Mouse (Mus musculus): ENCODE data around the gene Foxj2. TPM values are rescaled to one million over a fixed set of nuclear protein-coding genes. Genes with fewer than 3 reads are reported as not detected.

The Foxj2 gene
- total RNA-seq (2021), result 10 to 100 TPM; 28.8 to 30.7 TPM
- long read RNA-seq, experiment 1, full-length matches to known transcripts, result 14 of 37 reads
- long read RNA-seq, experiment 1, partial matches to known transcripts, result 22 of 37 reads
- long read RNA-seq, experiment 1, other reads (novel, unspliced or antisense), result 1 of 37 reads
- long read RNA-seq, experiment 2, full-length matches to known transcripts, result 37 of 56 reads
- long read RNA-seq, experiment 2, partial matches to known transcripts, result 19 of 56 reads
- long read RNA-seq, experiment 2, other reads (novel, unspliced or antisense), result 0 of 56 reads

- no peak for TF ChIP-seq CTCF (conservative IDR thresholded peaks at IDR 0.05)
- Histone ChIP-seq H3K4me3 (peak within 1 kb of the TSS; percentile 98), H3K27ac (peak within 1 kb of the TSS; percentile 94)
- DNase-seq (ENCODE audit: low spot score in 2 of 2), result peak; percentile 51 to 71
These were observed at the start of gene Foxj2 for GRCm38 (mm10) chr6:122819306-122820070. TSS of gene Foxj2 (plus strand) at chr6:122819914.

- Histone ChIP-seq H3K4me3 (no peak overlapping the region), H3K27ac (peak overlapping the region; percentile 73; the same call in 1 of the 2 replicates)
- no peak for TF ChIP-seq CTCF (conservative IDR thresholded peaks at IDR 0.05)
- no peak for DNase-seq (ENCODE audit: low spot score in 2 of 2)
These were observed 48.9 kb upstream of the Foxj2 start for GRCm38 (mm10) chr6:122770760-122771315.

- TF ChIP-seq CTCF (conservative IDR thresholded peaks at IDR 0.05), result no peak
- no peak for DNase-seq (ENCODE audit: low spot score in 2 of 2)
- Histone ChIP-seq H3K4me3 (no peak overlapping the region), H3K27ac (no peak overlapping the region)
These were observed 47.0 kb upstream of the Foxj2 start for GRCm38 (mm10) chr6:122772701-122773100.

- peak; percentile 29 for TF ChIP-seq CTCF (conservative IDR thresholded peaks at IDR 0.05)
- no peak overlapping the region for H3K27ac ChIP-seq
- DNase-seq (ENCODE audit: low spot score in 2 of 2), result no peak
- H3K4me3 ChIP-seq, result no peak overlapping the region
These were observed 45.4 kb upstream of the Foxj2 start for GRCm38 (mm10) chr6:122774345-122774744.

- DNase-seq (ENCODE audit: low spot score in 2 of 2), result no peak
- Histone ChIP-seq H3K4me3 (no peak overlapping the region), H3K27ac (no peak overlapping the region)
- no peak for TF ChIP-seq CTCF (conservative IDR thresholded peaks at IDR 0.05)
These were observed 43.7 kb upstream of the Foxj2 start for GRCm38 (mm10) chr6:122776040-122776439.

- Histone ChIP-seq H3K27ac (no peak overlapping the region), H3K4me3 (no peak overlapping the region)
- TF ChIP-seq CTCF (conservative IDR thresholded peaks at IDR 0.05), result no peak
- no peak for DNase-seq (ENCODE audit: low spot score in 2 of 2)
These were observed 39.8 kb upstream of the Foxj2 start for GRCm38 (mm10) chr6:122779916-122780315.

GRCm38 (mm10) chr6:122781167-122781566, 38.5 kb upstream of the Foxj2 start:
- H3K4me3 ChIP-seq, result no peak overlapping the region
- TF ChIP-seq CTCF (conservative IDR thresholded peaks at IDR 0.05), result no peak
- no peak overlapping the region for H3K27ac ChIP-seq
- no peak for DNase-seq (ENCODE audit: low spot score in 2 of 2)

GRCm38 (mm10) chr6:122782164-122782563, 37.5 kb upstream of the Foxj2 start:
- DNase-seq (ENCODE audit: low spot score in 2 of 2), result no peak
- H3K4me3 ChIP-seq, result no peak overlapping the region
- H3K27ac ChIP-seq, result no peak overlapping the region
- no peak for TF ChIP-seq CTCF (conservative IDR thresholded peaks at IDR 0.05)

GRCm38 (mm10) chr6:122784866-122785265, 34.8 kb upstream of the Foxj2 start:
- DNase-seq (ENCODE audit: low spot score in 2 of 2), result no peak
- H3K4me3 ChIP-seq, result no peak overlapping the region
- TF ChIP-seq CTCF (conservative IDR thresholded peaks at IDR 0.05), result peak; percentile 64
- H3K27ac ChIP-seq, result no peak overlapping the region

- Histone ChIP-seq H3K27ac (peak overlapping the region; percentile 87), H3K4me3 (0 out of 2 replicates have a peak overlapping the region, but pooled peaks have one; percentile 20)
- peak; percentile 79 to 84 for DNase-seq (ENCODE audit: low spot score in 2 of 2)
- TF ChIP-seq CTCF (conservative IDR thresholded peaks at IDR 0.05), result peak; percentile 82
These were observed 33.4 kb upstream of the Foxj2 start for GRCm38 (mm10) chr6:122786275-122786674.

- peak in 1 of 2 experiments; percentile 30 for DNase-seq (ENCODE audit: low spot score in 2 of 2)
- no peak for TF ChIP-seq CTCF (conservative IDR thresholded peaks at IDR 0.05)
- Histone ChIP-seq H3K4me3 (no peak overlapping the region), H3K27ac (peak overlapping the region; percentile 77; the same call in 1 of the 2 replicates)
These were observed 24.3 kb upstream of the Foxj2 start for GRCm38 (mm10) chr6:122795254-122795935.

GRCm38 (mm10) chr6:122800640-122801300, 18.9 kb upstream of the Foxj2 start:
- DNase-seq (ENCODE audit: low spot score in 2 of 2), result peak in 1 of 2 experiments; percentile 36
- peak overlapping the region; percentile 68 for H3K4me3 ChIP-seq
- H3K27ac ChIP-seq, result peak overlapping the region; percentile 96
- no peak for TF ChIP-seq CTCF (conservative IDR thresholded peaks at IDR 0.05)
